Mouse (Mus musculus) liver, embryonic 14.5 days (tissue): ENCODE measurements around the gene Trnp1. TPM values are rescaled to one million over a fixed set of nuclear protein-coding genes. Genes with fewer than 3 reads are reported as not detected.

Experiments used
- ATAC-seq: fragments of 200-750 bp; cut with Nextera tagmentation; 2 replicates; pipeline ENCODE4 v1.8.0; 2017; ENCODE audit warnings: moderate number of reproducible peaks, mild to moderate bottlenecking, moderate library complexity; ENCODE audit not compliant: insufficient read depth
- DNase-seq, 3 experiments: peaks; one replicate each; pipeline ENCODE4 v3.0.0-alpha.2; 2012 to 2013; ENCODE audit warnings: low read depth in 3 of 3, low spot score in 3 of 3
- H3K27ac ChIP-seq: fragments of 300-500 bp; sonication (generic); 2 replicates; pipeline ENCODE4 v1.5.1; 2014; ENCODE audit warnings: moderate library complexity, mild to moderate bottlenecking, control low read depth, inconsistent platforms
- H3K27me3 ChIP-seq: fragments of 300-500 bp; sonication (generic); 2 replicates; pipeline ENCODE4 v1.6.1; 2014; ENCODE audit warnings: mild to moderate bottlenecking, low read length, moderate library complexity; ENCODE audit not compliant: control insufficient read depth, insufficient read depth
- H3K36me3 ChIP-seq: fragments of 300-500 bp; sonication (generic); replicated peaks from 2 replicates; pipeline ENCODE4 v1.6.1; 2014; ENCODE audit warnings: low read depth; ENCODE audit not compliant: control insufficient read depth, insufficient read depth
- H3K4me1 ChIP-seq, 2 experiments: fragments of 200-500 bp in 1 of 2; fragments of 300-500 bp in 1 of 2; sonication (generic) in 1 of 2; replicated peaks; 2 replicates each; pipeline ENCODE4 v1.6.1; 2012 to 2014; ENCODE audit warnings: antibody characterized with exemption in 1 of 2, inconsistent platforms in 1 of 2, low read length in 1 of 2; ENCODE audit not compliant: control insufficient read depth in 2 of 2, insufficient read depth in 2 of 2
- H3K4me2 ChIP-seq: fragments of 300-500 bp; sonication (generic); 2 replicates; pipeline ENCODE4 v1.6.1; 2014; ENCODE audit warnings: low read depth, mild to moderate bottlenecking, control low read depth, moderate library complexity
- H3K4me3 ChIP-seq, 2 experiments: fragments of 200-500 bp in 1 of 2; fragments of 300-500 bp in 1 of 2; sonication (generic) in 1 of 2; 2 replicates each; pipeline ENCODE4 v1.5.1; 2012 to 2014; ENCODE audit warnings: low read depth in 2 of 2, low read length in 2 of 2, mild to moderate bottlenecking in 2 of 2, control low read depth in 1 of 2, inconsistent platforms in 1 of 2, moderate library complexity in 1 of 2; ENCODE audit not compliant: insufficient read depth in 1 of 2
- H3K9ac ChIP-seq: fragments of 300-500 bp; sonication (generic); replicated peaks from 2 replicates; pipeline ENCODE4 v1.6.1; 2014; ENCODE audit warnings: mild to moderate bottlenecking, control low read depth, moderate library complexity
- H3K9me3 ChIP-seq: fragments of 300-500 bp; sonication (generic); 2 replicates; pipeline ENCODE4 v1.6.1; 2016; ENCODE audit warnings: low read length, mixed read lengths; ENCODE audit not compliant: control insufficient read depth
- CTCF ChIP-seq: IDR thresholded peaks from 2 replicates; pipeline ENCODE4 v1.5.1; 2016; ENCODE audit warnings: antibody characterized with exemption, low read depth, control low read depth
- EP300 ChIP-seq: IDR thresholded peaks from 2 replicates; pipeline ENCODE4 v1.6.1; 2016; ENCODE audit warnings: antibody characterized with exemption, low read depth
- WGBS: fragments of 180-500 bp; shearing (Covaris S2); extraction: QIAGEN DNeasy Blood & Tissue Kit; methylation state at CpG from one replicate; pipeline ENCODE4 v1.1.7; 2014; ENCODE audit not compliant: insufficient replicate concordance; 5-methylcytosine and 5-hydroxymethylcytosine counted together
- polyA plus RNA-seq, 2 experiments: library from polyadenylated mRNA; depleted of rRNA in 1 of 2; stranded (reverse) in 1 of 2; unstranded in 1 of 2; fragments of >200 nt; fragmentation: Nextera tagmentation in 1 of 2; extraction: Ambion mirVana in 1 of 2; gene quantifications; 2 replicates each; pipeline versions ENCODE4 v1.2.1 to v1.2.3; 2012 to 2014

The Trnp1 gene
- polyA plus RNA-seq (2012; rRNA removed) (0.04 TPM in 1 of 2 replicates, not detected in the other), polyA plus RNA-seq (2014; fragmentation: Nextera tagmentation; extraction: Ambion mirVana) (not detected in 2 replicates)

GRCm38 (mm10) chr4:133498160-133498724 lies at the start of gene Trnp1:
Gene Trnp1 (minus strand): TSS chr4:133498550.
- Histone ChIP-seq H3K27ac (no peak within 1 kb of the TSS), H3K27me3 (peaks cover 72% of the 10 kb centered on the region), H3K9ac (no peak within 1 kb of the TSS), H3K4me3 (peak within 1 kb of the TSS in 1 of 2 experiments; percentile 30; a peak in 2 of 4 replicates), H3K36me3 (no peaks in the 10 kb centered on the region), H3K4me1 (peaks cover 0 to 5% of the 10 kb centered on the region in 2 experiments; a peak in 1 of 4 replicates), H3K9me3 (no peaks in the 10 kb centered on the region), H3K4me2 (peak within 1 kb of the TSS; percentile 47)
- no peak for TF ChIP-seq EP300
- no peak for TF ChIP-seq CTCF
- ATAC-seq (peak; percentile 51; the same call in 1 of the 2 replicates), DNase-seq (peak in 2 of 3 experiments; percentile 30 to 32)
- 1% methylated on average over 49 of the region's 53 CpGs for WGBS

GRCm38 (mm10) chr4:133545272-133546231 lies 47.2 kb upstream of the Trnp1 start, which contains the start of gene Nudc:
Gene Nudc (minus strand): TSS chr4:133545996.
- Histone ChIP-seq H3K27me3 (no peaks in the 10 kb centered on the region), H3K4me2 (peak within 1 kb of the TSS; percentile 76), H3K27ac (no peak within 1 kb of the TSS), H3K4me1 (peaks cover 4% of the 10 kb centered on the region in 2 experiments; a peak in 2 of 4 replicates), H3K9ac (peak within 1 kb of the TSS; percentile 65), H3K4me3 (peak within 1 kb of the TSS; percentile 85 to 87), H3K36me3 (peaks cover 5% of the 10 kb centered on the region; the same call in 1 of the 2 replicates), H3K9me3 (no peaks in the 10 kb centered on the region)
- peak; percentile 98 for ATAC-seq
- WGBS, result under 1% methylated on average over 77 of the region's 77 CpGs
- TF ChIP-seq EP300 (no peak), CTCF (no peak)
- peak; percentile 95 to 96 (median 96) for DNase-seq

- 79% methylated on average over 5 of the region's 5 CpGs for WGBS
- ATAC-seq, result no peak
- no peak for DNase-seq
- no peaks in the 10 kb centered on the region for H3K27me3 ChIP-seq
- no peak overlapping the region for H3K4me2 ChIP-seq
- H3K9me3 ChIP-seq, result no peaks in the 10 kb centered on the region
- TF ChIP-seq CTCF, result no peak
- no peak for TF ChIP-seq EP300
- no peaks in the 10 kb centered on the region for H3K4me1 ChIP-seq
- H3K9ac ChIP-seq, result no peak overlapping the region
- H3K27ac ChIP-seq, result no peak overlapping the region
- no peak overlapping the region for H3K4me3 ChIP-seq
- H3K36me3 ChIP-seq, result peaks cover 38% of the 10 kb centered on the region
These were observed 38.3 kb upstream of the Trnp1 start for GRCm38 (mm10) chr4:133536652-133537051.

GRCm38 (mm10) chr4:133536081-133536480 lies 37.7 kb upstream of the Trnp1 start:
- ATAC-seq (no peak), DNase-seq (no peak)
- Histone ChIP-seq H3K27ac (no peak overlapping the region), H3K4me2 (no peak overlapping the region), H3K4me1 (no peaks in the 10 kb centered on the region), H3K9me3 (no peaks in the 10 kb centered on the region), H3K4me3 (no peak overlapping the region), H3K36me3 (peaks cover 39% of the 10 kb centered on the region), H3K9ac (no peak overlapping the region), H3K27me3 (no peaks in the 10 kb centered on the region)
- TF ChIP-seq EP300, result no peak
- no peak for TF ChIP-seq CTCF
- 60% methylated on average over 3 of the region's 3 CpGs for WGBS

DNA sequence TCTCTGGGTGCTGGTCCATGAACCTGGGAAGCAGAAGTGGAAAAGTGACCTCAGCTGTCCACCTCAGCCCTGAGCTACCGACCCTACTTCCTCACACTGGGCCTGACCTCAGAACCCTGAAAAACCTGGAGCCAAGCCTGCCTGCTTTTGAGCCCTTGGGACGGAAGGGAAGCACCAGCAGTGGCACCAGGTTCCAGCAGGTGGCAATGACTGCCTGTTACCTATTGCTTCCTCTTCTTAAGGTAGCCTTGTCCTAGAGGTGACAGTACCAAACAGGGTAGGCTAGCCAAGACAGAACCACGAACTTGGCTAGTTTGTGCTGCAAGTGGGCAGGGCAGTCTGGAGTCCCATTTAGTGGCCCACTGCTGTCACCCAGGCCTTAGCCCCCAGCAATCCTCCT lies 34.4 kb upstream of the Trnp1 start:
- no peaks in the 10 kb centered on the region for H3K27me3 ChIP-seq
- 0 out of 2 replicates have a peak, but pooled peaks have one; percentile 3 for TF ChIP-seq CTCF
- no peak for TF ChIP-seq EP300
- H3K4me3 ChIP-seq, result no peak overlapping the region
- H3K9ac ChIP-seq, result no peak overlapping the region
- ATAC-seq (no peak), DNase-seq (no peak)
- no peaks in the 10 kb centered on the region for H3K9me3 ChIP-seq
- H3K4me1 ChIP-seq, result no peaks in the 10 kb centered on the region
- peaks cover 30% of the 10 kb centered on the region for H3K36me3 ChIP-seq
- WGBS, result 67% methylated on average over 3 of the region's 3 CpGs
- H3K4me2 ChIP-seq, result no peak overlapping the region
- no peak overlapping the region for H3K27ac ChIP-seq
